Mouse (Mus musculus) embryo, embryonic 11 days (tissue): Measurements from ENCODE around the gene Phf20.

ENCODE experiments used
- DNase-seq: peaks from one replicate; pipeline ENCODE4 v3.0.0-alpha.2; 2015

Phf20 gene

GRCm38 (mm10) chr2:156272553-156272952, 76.3 kb downstream of the Phf20 start:
- no peak for DNase-seq

- peak; percentile 88 for DNase-seq
Measured at GRCm38 (mm10) chr2:156278226-156279017, 82.2 kb downstream of the Phf20 start.

- no peak for DNase-seq
Measured at GRCm38 (mm10) chr2:156281227-156281626, 85.0 kb downstream of the Phf20 start.

GRCm38 (mm10) chr2:156285161-156285560, 88.9 kb downstream of the Phf20 start:
- DNase-seq: no peak

- DNase-seq: no peak
Measured at GRCm38 (mm10) chr2:156286733-156287132, 90.5 kb downstream of the Phf20 start.

- no peak for DNase-seq
Measured at GRCm38 (mm10) chr2:156288222-156288621, 92.0 kb downstream of the Phf20 start.

GRCm38 (mm10) chr2:156289552-156290160, 93.4 kb downstream of the Phf20 start:
- no peak for DNase-seq

GRCm38 (mm10) chr2:156291998-156292397, 95.7 kb downstream of the Phf20 start:
- no peak for DNase-seq

GRCm38 (mm10) chr2:156295601-156296063, 99.4 kb downstream of the Phf20 start:
- no peak for DNase-seq

GRCm38 (mm10) chr2:156296190-156296589, 99.9 kb downstream of the Phf20 start:
- DNase-seq: no peak

- peak; percentile 17 for DNase-seq
Measured at GRCm38 (mm10) chr2:156297653-156298052, 101.4 kb downstream of the Phf20 start.

GRCm38 (mm10) chr2:156298458-156298857, 102.2 kb downstream of the Phf20 start:
- no peak for DNase-seq

- DNase-seq: no peak
Measured at GRCm38 (mm10) chr2:156302063-156302462, 105.8 kb downstream of the Phf20 start.

- DNase-seq: no peak
Measured at GRCm38 (mm10) chr2:156304351-156304750, 108.1 kb downstream of the Phf20 start.

- peak; percentile 58 for DNase-seq
Measured at GRCm38 (mm10) chr2:156305818-156306217, 109.6 kb downstream of the Phf20 start.

GRCm38 (mm10) chr2:156307261-156307660, 111.0 kb downstream of the Phf20 start:
- DNase-seq: peak; percentile 21

GRCm38 (mm10) chr2:156309948-156310347, 113.7 kb downstream of the Phf20 start:
- DNase-seq: no peak

- DNase-seq: no peak
Measured at GRCm38 (mm10) chr2:156310455-156310854, 114.2 kb downstream of the Phf20 start.

GRCm38 (mm10) chr2:156310945-156311344, 114.7 kb downstream of the Phf20 start:
- no peak for DNase-seq

GRCm38 (mm10) chr2:156311441-156311840, 115.2 kb downstream of the Phf20 start:
- no peak for DNase-seq

GRCm38 (mm10) chr2:156311841-156312291, 115.6 kb downstream of the Phf20 start:
- peak; percentile 78 for DNase-seq

- DNase-seq: peak; percentile 93
Measured at GRCm38 (mm10) chr2:156312297-156312897, 116.1 kb downstream of the Phf20 start, which contains the start of the genes Cnbd2 and Scand1. Gene Cnbd2, plus strand, starts transcription at chr2:156312299. Gene Scand1, minus strand, starts transcription at chr2:156312704.

GRCm38 (mm10) chr2:156313153-156313552, 116.9 kb downstream of the Phf20 start:
- no peak for DNase-seq

GRCm38 (mm10) chr2:156314811-156315210, 118.5 kb downstream of the Phf20 start:
- no peak for DNase-seq
